Mouse (Mus musculus) hindbrain, embryonic 16.5 days (tissue): ENCODE measurements around the gene Aph1c. TPM values are rescaled to one million over a fixed set of nuclear protein-coding genes. Genes with fewer than 3 reads are reported as not detected.

Source experiments
- ATAC-seq: fragments of 200-750 bp; cut with Nextera tagmentation; 2 replicates; pipeline ENCODE4 v1.8.0; 2017; ENCODE audit warnings: moderate TSS enrichment, moderate library complexity
- H3K27ac ChIP-seq: fragments of 300-500 bp; sonication (generic); 2 replicates; pipeline ENCODE4 v1.5.1; 2014; ENCODE audit warnings: low read depth, mild to moderate bottlenecking, control low read depth, low read length, moderate library complexity
- H3K27me3 ChIP-seq: fragments of 300-500 bp; sonication (generic); replicated peaks from 2 replicates; pipeline ENCODE4 v1.6.1; 2014; ENCODE audit warnings: low read length; ENCODE audit not compliant: control insufficient read depth, insufficient read depth
- H3K36me3 ChIP-seq: fragments of 300-500 bp; sonication (generic); 2 replicates; pipeline ENCODE4 v1.6.1; 2014; ENCODE audit warnings: mild to moderate bottlenecking, low read length, moderate library complexity, mixed read lengths; ENCODE audit not compliant: control insufficient read depth, insufficient read depth
- H3K4me1 ChIP-seq: fragments of 300-500 bp; sonication (generic); 2 replicates; pipeline ENCODE4 v1.6.1; 2014; ENCODE audit warnings: low read depth, low read length; ENCODE audit not compliant: control insufficient read depth, insufficient read depth
- H3K4me2 ChIP-seq: fragments of 300-500 bp; sonication (generic); 2 replicates; pipeline ENCODE4 v1.6.1; 2014; ENCODE audit warnings: mild to moderate bottlenecking, low read length, control low read depth, moderate library complexity
- H3K4me3 ChIP-seq: fragments of 300-500 bp; sonication (generic); 2 replicates; pipeline ENCODE4 v1.5.1; 2014; ENCODE audit warnings: mild to moderate bottlenecking, low read length, control low read depth, moderate library complexity
- H3K9ac ChIP-seq: fragments of 300-500 bp; sonication (generic); 2 replicates; pipeline ENCODE4 v1.6.1; 2014; ENCODE audit warnings: low read depth, mild to moderate bottlenecking, control low read depth, low read length, moderate library complexity
- H3K9me3 ChIP-seq: fragments of 300-500 bp; sonication (generic); 2 replicates; pipeline ENCODE4 v1.6.1; 2014; ENCODE audit warnings: mild to moderate bottlenecking, low read length, moderate library complexity; ENCODE audit not compliant: control insufficient read depth
- WGBS: fragments of 180-500 bp; shearing (Covaris S2); extraction: QIAGEN DNeasy Blood & Tissue Kit; methylation state at CpG from one replicate; pipeline ENCODE4 v1.1.7; 2014; 5-methylcytosine and 5-hydroxymethylcytosine counted together
- polyA plus RNA-seq: library from polyadenylated mRNA; unstranded; fragments of >200 nt; fragmentation: Nextera tagmentation; extraction: Ambion mirVana; gene quantifications from 2 replicates; pipeline ENCODE4 v1.2.1, GENCODE M21; 2015

Aph1c gene
- polyA plus RNA-seq = 5.0 and 5.2 TPM in 2 replicates

DNA sequence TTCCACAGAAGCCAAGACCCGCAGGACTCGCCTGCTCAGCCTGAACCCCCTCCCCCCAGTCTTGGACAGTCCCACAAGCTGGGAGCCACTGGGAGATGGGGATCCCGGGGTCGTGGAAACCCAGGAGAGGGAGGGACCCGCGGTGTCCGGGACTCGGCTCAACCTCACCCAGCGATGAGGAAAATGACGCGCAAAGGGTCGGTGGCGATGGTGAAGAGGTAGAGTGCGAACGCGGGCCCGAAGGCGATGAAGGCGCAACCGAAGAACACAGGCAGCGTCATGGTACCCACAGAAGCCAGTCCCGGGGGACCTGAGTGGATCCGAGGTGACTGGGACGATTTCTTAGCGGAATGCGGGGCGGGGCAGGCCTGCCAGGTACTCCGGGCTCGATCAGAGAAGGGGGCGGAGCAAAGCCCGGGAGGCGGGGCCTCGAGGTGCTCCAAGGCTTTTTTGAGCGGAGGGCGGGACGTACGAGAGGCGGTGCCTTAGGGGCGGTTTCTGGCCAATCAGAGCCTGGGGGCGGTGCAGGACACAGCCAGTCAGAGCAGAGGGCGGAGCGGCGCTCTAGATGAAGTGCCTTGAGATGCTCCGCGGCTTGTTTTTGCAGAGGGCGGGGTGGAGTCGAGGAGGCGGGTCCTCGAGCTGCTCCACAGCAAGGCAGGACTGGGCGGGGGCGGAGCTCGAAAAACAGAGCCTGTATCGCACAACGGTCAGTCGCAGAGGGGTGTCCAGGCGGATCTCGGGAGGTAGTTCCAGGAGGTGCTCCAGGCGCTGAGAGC is at the start of gene Aph1c:
Gene Aph1c (minus strand): TSS at position 409 of the 779 bp plus-strand sequence.
- Histone ChIP-seq H3K4me3 (peak within 1 kb of the TSS; percentile 69), H3K4me2 (peak within 1 kb of the TSS; percentile 95), H3K27me3 (no peaks in the 10 kb centered on the region), H3K9ac (peak within 1 kb of the TSS; percentile 69), H3K4me1 (peaks cover 6% of the 10 kb centered on the region), H3K9me3 (no peaks in the 10 kb centered on the region), H3K36me3 (no peaks in the 10 kb centered on the region), H3K27ac (peak within 1 kb of the TSS; percentile 37)
- under 1% methylated on average over 58 of the region's 58 CpGs for WGBS
- peak; percentile 99 for ATAC-seq

GRCm38 (mm10) chr9:66883500-66883899 is 49.0 kb upstream of the Aph1c start:
- Histone ChIP-seq H3K9me3 (no peaks in the 10 kb centered on the region), H3K9ac (no peak overlapping the region), H3K27me3 (no peaks in the 10 kb centered on the region), H3K4me2 (no peak overlapping the region), H3K4me3 (no peak overlapping the region), H3K4me1 (peaks cover 12% of the 10 kb centered on the region), H3K36me3 (no peaks in the 10 kb centered on the region), H3K27ac (no peak overlapping the region)
- ATAC-seq = no peak
- WGBS = 91% methylated on average over 5 of the region's 5 CpGs

- Histone ChIP-seq H3K4me3 (no peak overlapping the region), H3K27me3 (no peaks in the 10 kb centered on the region), H3K27ac (no peak overlapping the region), H3K4me1 (peaks cover 8% of the 10 kb centered on the region; the same call in 1 of the 2 replicates), H3K9me3 (no peaks in the 10 kb centered on the region), H3K4me2 (no peak overlapping the region), H3K36me3 (no peaks in the 10 kb centered on the region), H3K9ac (no peak overlapping the region)
- 62% methylated on average over 8 of the region's 8 CpGs for WGBS
- no peak for ATAC-seq
Measured at GRCm38 (mm10) chr9:66882406-66882821, 47.9 kb upstream of the Aph1c start.

DNA sequence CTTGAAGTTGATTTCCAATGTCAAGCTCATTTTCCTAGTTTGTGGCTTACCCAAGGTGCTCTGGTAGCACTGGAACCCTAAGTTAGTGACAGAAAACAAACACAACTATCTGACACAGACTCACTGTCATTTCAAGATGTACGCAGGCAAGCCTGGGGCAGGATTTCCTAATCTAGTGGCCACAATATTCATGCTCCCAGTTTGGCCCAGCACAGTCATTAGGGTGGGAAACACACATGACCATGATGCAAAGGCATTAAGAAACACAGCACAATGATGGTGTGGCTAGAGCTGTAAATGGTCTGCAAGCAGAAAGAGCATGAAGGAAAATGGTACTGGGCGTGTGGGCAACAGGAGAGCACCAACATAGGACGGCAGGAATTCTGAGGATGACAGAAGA is 47.3 kb upstream of the Aph1c start:
- peaks cover 8% of the 10 kb centered on the region; the same call in 1 of the 2 replicates for H3K4me1 ChIP-seq
- H3K4me3 ChIP-seq = no peak overlapping the region
- no peaks in the 10 kb centered on the region for H3K27me3 ChIP-seq
- H3K9me3 ChIP-seq = no peaks in the 10 kb centered on the region
- ATAC-seq = no peak
- no peak overlapping the region for H3K27ac ChIP-seq
- no peak overlapping the region for H3K9ac ChIP-seq
- no peaks in the 10 kb centered on the region for H3K36me3 ChIP-seq
- 82% methylated on average over 3 of the region's 3 CpGs for WGBS
- no peak overlapping the region for H3K4me2 ChIP-seq

GRCm38 (mm10) chr9:66880752-66881151 is 46.2 kb upstream of the Aph1c start:
- no peaks in the 10 kb centered on the region for H3K27me3 ChIP-seq
- no peaks in the 10 kb centered on the region for H3K9me3 ChIP-seq
- no peaks in the 10 kb centered on the region for H3K36me3 ChIP-seq
- WGBS = 91% methylated on average over 2 of the region's 2 CpGs
- H3K4me3 ChIP-seq = no peak overlapping the region
- no peak overlapping the region for H3K9ac ChIP-seq
- peaks cover 3% of the 10 kb centered on the region; the same call in 1 of the 2 replicates for H3K4me1 ChIP-seq
- ATAC-seq = no peak
- H3K4me2 ChIP-seq = no peak overlapping the region
- H3K27ac ChIP-seq = no peak overlapping the region

- H3K27me3 ChIP-seq = no peaks in the 10 kb centered on the region
- ATAC-seq = no peak
- peaks cover 3% of the 10 kb centered on the region; the same call in 1 of the 2 replicates for H3K4me1 ChIP-seq
- H3K36me3 ChIP-seq = no peaks in the 10 kb centered on the region
- WGBS = 80% methylated on average over 6 of the region's 6 CpGs
- H3K9ac ChIP-seq = no peak overlapping the region
- H3K27ac ChIP-seq = no peak overlapping the region
- peaks cover 2% of the 10 kb centered on the region; the same call in 1 of the 2 replicates for H3K9me3 ChIP-seq
- H3K4me2 ChIP-seq = no peak overlapping the region
- no peak overlapping the region for H3K4me3 ChIP-seq
Measured at GRCm38 (mm10) chr9:66879486-66879885, 45.0 kb upstream of the Aph1c start.

- H3K4me1 ChIP-seq = peaks cover 3% of the 10 kb centered on the region; the same call in 1 of the 2 replicates
- WGBS = 97% methylated on average over 3 of the region's 3 CpGs
- H3K27ac ChIP-seq = no peak overlapping the region
- no peaks in the 10 kb centered on the region for H3K27me3 ChIP-seq
- H3K4me3 ChIP-seq = no peak overlapping the region
- H3K36me3 ChIP-seq = no peaks in the 10 kb centered on the region
- H3K4me2 ChIP-seq = no peak overlapping the region
- H3K9ac ChIP-seq = no peak overlapping the region
- H3K9me3 ChIP-seq = peaks cover 2% of the 10 kb centered on the region; the same call in 1 of the 2 replicates
- ATAC-seq = no peak
Measured at GRCm38 (mm10) chr9:66878899-66879298, 44.4 kb upstream of the Aph1c start.

DNA sequence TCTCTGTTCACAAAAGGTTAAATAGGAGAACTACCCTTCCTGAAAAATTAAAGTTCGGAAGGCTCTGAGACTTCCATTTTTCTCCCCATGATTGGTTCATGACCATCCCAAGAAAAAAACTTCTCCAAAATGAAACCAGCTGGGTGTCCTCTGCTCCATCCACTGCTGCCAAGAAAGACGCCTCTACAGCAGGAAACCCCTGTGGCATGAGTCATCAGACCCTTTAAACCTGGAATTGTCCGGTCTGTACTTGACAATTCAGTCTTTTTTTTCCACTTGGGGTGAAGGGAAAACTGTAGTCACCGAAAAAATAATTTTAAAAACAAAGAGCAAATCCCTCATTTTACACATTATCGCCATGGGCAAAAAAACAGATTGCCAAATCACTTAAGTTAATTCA is 42.1 kb upstream of the Aph1c start:
- H3K36me3 ChIP-seq = no peaks in the 10 kb centered on the region
- H3K27ac ChIP-seq = no peak overlapping the region
- no peaks in the 10 kb centered on the region for H3K27me3 ChIP-seq
- peaks cover 2% of the 10 kb centered on the region; the same call in 1 of the 2 replicates for H3K9me3 ChIP-seq
- no peak overlapping the region for H3K4me2 ChIP-seq
- 72% methylated on average over 5 of the region's 5 CpGs for WGBS
- no peak overlapping the region for H3K4me3 ChIP-seq
- no peak for ATAC-seq
- H3K4me1 ChIP-seq = peaks cover 3% of the 10 kb centered on the region; the same call in 1 of the 2 replicates
- H3K9ac ChIP-seq = no peak overlapping the region

- 96% methylated on average over 5 of the region's 5 CpGs for WGBS
- H3K9ac ChIP-seq = no peak overlapping the region
- no peaks in the 10 kb centered on the region for H3K27me3 ChIP-seq
- no peaks in the 10 kb centered on the region for H3K4me1 ChIP-seq
- no peak overlapping the region for H3K4me3 ChIP-seq
- H3K9me3 ChIP-seq = peaks cover 2% of the 10 kb centered on the region; the same call in 1 of the 2 replicates
- H3K36me3 ChIP-seq = no peaks in the 10 kb centered on the region
- no peak for ATAC-seq
- no peak overlapping the region for H3K27ac ChIP-seq
- H3K4me2 ChIP-seq = no peak overlapping the region
Measured at GRCm38 (mm10) chr9:66874297-66874696, 39.8 kb upstream of the Aph1c start.
